In genomic region chr11:120727169-120727527, GRCm38 (mm10) we compare ENCODE assay signal across 8 mouse cellular contexts. TPM values are rescaled to one million over a fixed set of nuclear protein-coding genes. Genes with fewer than 3 reads are reported as not detected.
DNase-seq lines count a peak whose midpoint lies in the region; ATAC-seq and TF ChIP-seq lines count a peak whose summit lies in the region.

Gene Dcxr (minus strand): TSS chr11:120727281.

- 0 out of 2 replicates have a peak, but pooled peaks have one; percentile 19 for TF ChIP-seq CTCF in forebrain, postnatal 0 days (IDR thresholded peaks at IDR 0.05; ENCODE audit: low read depth)
- TF ChIP-seq CTCF in lung, embryonic 14.5 days (IDR thresholded peaks at IDR 0.05; ENCODE audit: low read depth): peak; percentile 67

- no peaks in the 10 kb centered on the region for H3K4me1 ChIP-seq in forebrain, postnatal 0 days (ENCODE audit: insufficient read depth)
- 0 out of 2 replicates have a peak, but pooled peaks cover 2% of the 10 kb centered on the region for H3K4me1 ChIP-seq in lung, embryonic 14.5 days (ENCODE audit: insufficient read depth)

- H3K27ac ChIP-seq in forebrain, postnatal 0 days (ENCODE audit: low read depth, low read length): no peak within 1 kb of the TSS
- 0 out of 2 replicates have a peak within 1 kb of the TSS, but pooled peaks have one; percentile 12 for H3K27ac ChIP-seq in lung, embryonic 14.5 days (ENCODE audit: low read depth)

- DNase-seq in NIH3T3 (ENCODE audit: low read depth): peak; percentile 97
- peak; percentile 72 for DNase-seq in cerebellum, adult 8-10 months
- peak; percentile 54 for DNase-seq in forebrain, postnatal 0 days
- DNase-seq in heart, postnatal 4 days: peak; percentile 87
- DNase-seq in layer of hippocampus, adult 18-20 months (ENCODE audit: low spot score in 2 of 2): peak in 1 of 2 experiments; percentile 85
- DNase-seq in lung, embryonic 14.5 days: peak; percentile 94
- peak; percentile 70 for DNase-seq in urinary bladder, adult 2 months (ENCODE audit: low spot score)

- H3K4me2 ChIP-seq in forebrain, postnatal 0 days (ENCODE audit: low read depth): peak within 1 kb of the TSS; percentile 72
- H3K4me2 ChIP-seq in lung, embryonic 14.5 days: peak within 1 kb of the TSS; percentile 84

- WGBS in forebrain, postnatal 0 days: 0% methylated on average over 14 of the region's 14 CpGs
- 1% methylated on average over 14 of the region's 14 CpGs for WGBS in lung, embryonic 14.5 days

- peak within 1 kb of the TSS; percentile 39 for H3K4me3 ChIP-seq in forebrain, postnatal 0 days (ENCODE audit: low read depth, low read length)
- H3K4me3 ChIP-seq in lung, embryonic 14.5 days (ENCODE audit: low read depth, low read length): peak within 1 kb of the TSS; percentile 58

- peak; percentile 91 for ATAC-seq in forebrain, postnatal 0 days
- peak; percentile 89 for ATAC-seq in lung, embryonic 14.5 days (ENCODE audit: insufficient read depth)
- peak; percentile 71 for ATAC-seq in neutrophil, adult 5-6 weeks (ENCODE audit: extremely low read depth, insufficient number of reproducible peaks, low FRiP score, poor library complexity, severe bottlenecking)

- H3K27me3 ChIP-seq in forebrain, postnatal 0 days (ENCODE audit: insufficient read depth, low read length): no peaks in the 10 kb centered on the region
- no peaks in the 10 kb centered on the region for H3K27me3 ChIP-seq in lung, embryonic 14.5 days (ENCODE audit: insufficient read depth, low read length)

- H3K9ac ChIP-seq in forebrain, postnatal 0 days: peak within 1 kb of the TSS; percentile 45
- peak within 1 kb of the TSS; percentile 58 for H3K9ac ChIP-seq in lung, embryonic 14.5 days

- peaks cover 11% of the 10 kb centered on the region; the same call in 1 of the 2 replicates for H3K36me3 ChIP-seq in forebrain, postnatal 0 days (ENCODE audit: insufficient read depth)
- H3K36me3 ChIP-seq in lung, embryonic 14.5 days (ENCODE audit: insufficient read depth): no peaks in the 10 kb centered on the region

- no peaks in the 10 kb centered on the region for H3K9me3 ChIP-seq in forebrain, postnatal 0 days (ENCODE audit: low read length)
- H3K9me3 ChIP-seq in lung, embryonic 14.5 days (ENCODE audit: low read depth, low read length): no peaks in the 10 kb centered on the region

RNA-seq across cellular contexts. Expression of gene Dcxr, which starts in this region (rescaled TPM):
- 7.2 and 13.2 TPM in 2 replicates for total RNA-seq in forebrain, postnatal 0 days (2014; rRNA removed)
- polyA plus RNA-seq in forebrain, postnatal 0 days (2015; fragmentation: Nextera tagmentation; extraction: Ambion mirVana): 11.2 and 12.7 TPM in 2 replicates
- total RNA-seq in heart, postnatal 4 days (2021): 1 to 10 TPM; 3.6 to 4.5 TPM
- 10 to 100 TPM; 12.3 to 13.6 TPM for total RNA-seq in layer of hippocampus, adult 18-20 months (2021)
- polyA plus RNA-seq in lung, embryonic 14.5 days (2014; fragmentation: Nextera tagmentation; extraction: Ambion mirVana): 27.2 and 29.7 TPM in 2 replicates
- total RNA-seq in neutrophil, adult 5-6 weeks (2017): 6.8 and 8.1 TPM in 2 replicates
- polyA plus RNA-seq in urinary bladder, adult 2 months (2012; rRNA removed): 58.1 and 60.6 TPM in 2 replicates
